Mouse (Mus musculus): ENCODE measurements around the gene Duox2.
A peak's percentile ranks its signal among the peaks of the same experiment; 100 is the strongest.
"Not testable (repeated sequence)": the region's sequence is repeated elsewhere in the genome, so short reads cannot be mapped to it uniquely, and the experiment has no call there.

The Duox2 gene

DNA sequence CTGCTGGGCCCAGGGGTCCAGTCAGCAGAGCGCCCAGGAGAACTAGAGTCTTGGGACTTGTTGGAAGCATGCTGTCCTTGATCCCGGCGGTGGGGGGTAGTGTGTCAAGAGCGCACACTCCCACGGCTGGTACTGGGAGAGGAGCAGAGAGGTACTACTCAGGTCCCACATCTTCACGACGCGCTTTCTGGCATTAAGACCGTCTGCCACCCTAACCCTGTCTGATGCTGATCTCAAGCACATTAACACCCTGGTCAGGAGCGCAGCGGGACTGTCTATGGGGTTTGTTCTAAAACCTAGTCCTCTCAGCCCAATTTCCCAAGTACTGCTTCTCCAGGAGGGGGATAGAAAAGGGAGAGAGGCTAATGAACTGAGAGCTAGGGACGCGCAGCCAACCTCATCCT lies at the start of gene Duox2:
Duox2 (minus strand) TSS at position 354 of the 404 bp plus-strand sequence.
- DNase-seq: no peak

DNA sequence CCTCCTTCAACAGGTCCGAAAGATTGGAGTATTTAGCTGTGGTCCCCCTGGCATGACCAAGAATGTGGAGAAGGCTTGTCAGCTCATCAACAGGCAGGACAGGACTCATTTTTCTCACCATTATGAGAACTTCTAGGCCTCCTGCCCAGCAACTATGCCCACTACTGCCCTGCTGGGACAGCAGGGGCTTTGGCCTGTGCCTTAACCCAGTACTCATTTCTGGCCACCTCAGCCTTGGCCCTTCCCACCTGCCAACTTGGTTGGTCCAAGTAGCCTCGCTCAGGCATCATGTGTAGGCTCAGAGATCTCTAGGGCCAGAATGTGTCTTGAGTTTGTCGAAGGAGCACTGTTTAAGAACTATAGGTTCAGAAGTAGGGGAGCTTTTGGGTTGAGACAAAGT lies 49.0 kb upstream of the Duox2 start:
- no peak for DNase-seq

DNA sequence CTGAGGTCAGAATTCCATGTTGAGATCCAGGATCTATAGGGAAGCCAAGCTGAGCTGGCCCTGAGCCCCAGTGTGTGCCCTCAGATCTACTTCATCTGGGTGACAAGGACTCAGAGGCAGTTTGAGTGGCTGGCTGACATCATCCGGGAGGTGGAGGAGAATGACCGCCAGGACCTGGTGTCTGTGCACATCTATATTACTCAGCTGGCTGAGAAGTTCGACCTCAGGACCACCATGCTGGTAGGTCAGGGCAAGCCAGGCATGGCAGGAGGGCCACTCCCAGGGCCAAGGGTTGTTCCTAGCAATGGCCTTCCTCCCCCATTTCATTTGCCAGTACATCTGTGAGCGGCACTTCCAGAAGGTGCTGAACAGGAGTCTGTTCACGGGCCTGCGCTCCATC lies 47.9 kb upstream of the Duox2 start:
- not testable (repeated sequence) for DNase-seq

DNA sequence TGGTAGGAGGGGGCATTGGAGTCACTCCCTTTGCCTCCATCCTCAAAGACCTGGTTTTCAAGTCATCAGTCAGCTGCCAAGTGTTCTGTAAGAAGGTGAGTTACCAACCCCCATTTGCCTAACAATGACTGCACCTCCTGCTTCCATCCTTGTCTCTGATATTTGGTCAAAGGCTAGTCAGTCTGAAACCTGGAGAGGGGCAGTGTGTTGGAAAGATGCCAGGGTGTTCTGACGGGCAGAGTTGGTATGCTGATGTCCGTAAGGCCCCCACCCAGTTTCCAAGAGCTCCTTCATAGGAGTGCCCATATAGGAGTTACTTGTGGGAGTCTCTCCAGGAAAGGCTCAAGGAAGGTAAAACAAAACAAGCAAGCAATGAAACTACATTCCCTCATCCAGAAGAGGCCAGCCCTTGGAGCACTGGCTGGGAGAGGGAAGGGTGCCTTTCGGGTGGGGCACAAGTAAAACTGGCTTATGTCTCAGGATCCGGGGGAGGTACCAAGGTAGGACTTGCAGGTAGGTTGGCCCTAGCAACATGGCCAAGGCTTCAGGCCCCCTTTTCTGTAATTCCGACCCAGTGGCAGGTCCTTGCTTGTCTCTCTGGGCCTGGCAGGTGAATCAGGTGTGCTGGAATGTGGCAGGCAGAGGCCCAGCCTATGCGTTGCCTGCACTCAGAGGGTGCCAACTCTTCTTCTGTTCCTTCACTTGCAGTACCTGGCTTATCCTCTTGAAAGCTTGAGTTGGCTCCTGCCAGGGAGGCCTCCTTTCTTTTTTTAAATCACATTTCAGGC lies 47.1 kb upstream of the Duox2 start:
- no peak for DNase-seq

DNA sequence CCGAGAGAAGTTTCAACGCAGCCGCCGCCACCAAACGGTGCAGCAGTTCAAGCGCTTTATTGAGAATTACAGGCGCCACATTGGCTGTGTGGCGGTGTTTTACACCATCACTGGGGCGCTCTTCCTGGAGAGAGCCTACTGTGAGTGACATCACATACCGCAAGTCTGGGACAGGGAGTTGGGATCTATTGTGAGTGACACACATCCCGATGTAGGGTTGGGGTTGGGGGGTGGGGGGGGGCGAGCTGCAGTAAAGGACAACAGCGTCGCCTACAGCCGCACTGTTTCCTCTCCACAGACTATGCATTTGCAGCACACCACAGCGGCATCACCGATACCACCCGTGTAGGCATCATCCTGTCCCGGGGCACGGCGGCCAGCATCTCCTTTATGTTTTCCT lies 39.0 kb upstream of the Duox2 start:
- no peak for DNase-seq

DNA sequence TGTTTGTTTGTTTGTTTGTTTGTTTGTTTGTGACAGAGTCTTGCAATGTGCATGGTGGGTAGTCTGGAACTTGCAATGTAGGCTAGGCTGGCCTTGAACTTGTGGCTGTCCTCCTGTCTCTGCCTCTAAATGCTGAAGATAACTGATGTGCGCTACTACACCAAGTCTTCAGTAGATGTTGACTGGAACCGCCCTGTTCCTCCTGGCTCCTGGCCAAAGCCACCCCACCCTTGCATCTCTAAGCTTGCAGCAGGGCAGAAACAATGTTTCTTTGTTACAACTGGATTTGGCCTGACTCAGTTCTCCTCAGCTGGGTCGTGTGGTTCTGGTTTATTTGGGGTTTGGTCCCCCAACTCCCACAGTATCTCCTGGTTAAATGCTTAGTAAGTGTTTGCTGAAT lies 35.9 kb upstream of the Duox2 start:
- peak; percentile 41 for DNase-seq

DNA sequence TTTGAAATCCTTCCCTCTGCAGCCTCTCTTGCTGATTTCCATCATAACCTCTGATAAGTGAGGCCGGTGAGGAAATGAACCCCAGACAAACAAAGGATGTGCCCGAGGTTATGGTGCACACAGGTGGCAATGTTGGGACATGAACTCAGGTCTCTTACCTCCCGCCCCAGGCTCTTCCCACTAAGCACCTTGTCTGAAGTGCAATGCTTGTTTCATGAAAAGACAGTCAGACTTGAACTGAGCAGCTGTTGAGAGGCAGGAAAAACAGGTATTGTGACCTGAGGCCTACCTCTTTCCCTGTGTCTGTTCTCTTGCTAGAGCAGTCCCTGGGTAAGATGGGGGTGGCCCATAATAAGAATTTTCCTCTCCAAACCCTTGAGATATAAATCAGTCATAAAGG lies 34.0 kb upstream of the Duox2 start:
- DNase-seq: no peak

DNA sequence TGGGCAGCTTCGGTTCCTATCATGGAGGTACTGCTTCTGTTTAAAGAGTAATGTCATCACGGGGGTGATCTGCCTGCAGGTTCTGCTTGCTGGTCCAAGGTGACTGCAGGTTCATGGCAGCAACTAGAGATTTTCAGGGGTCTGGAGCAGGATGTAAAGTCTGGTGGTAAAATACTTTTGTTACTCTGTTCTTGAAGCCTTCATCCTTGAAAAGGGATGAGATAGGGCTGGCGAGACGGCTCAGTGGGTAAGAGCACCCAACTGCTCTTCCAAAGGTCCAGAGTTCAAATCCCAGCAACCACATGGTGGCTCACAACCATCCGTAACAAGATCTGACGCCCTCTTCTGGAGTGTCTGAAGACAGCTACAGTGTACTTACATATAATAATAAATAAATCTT lies 32.1 kb upstream of the Duox2 start:
- not testable (repeated sequence) for DNase-seq

DNA sequence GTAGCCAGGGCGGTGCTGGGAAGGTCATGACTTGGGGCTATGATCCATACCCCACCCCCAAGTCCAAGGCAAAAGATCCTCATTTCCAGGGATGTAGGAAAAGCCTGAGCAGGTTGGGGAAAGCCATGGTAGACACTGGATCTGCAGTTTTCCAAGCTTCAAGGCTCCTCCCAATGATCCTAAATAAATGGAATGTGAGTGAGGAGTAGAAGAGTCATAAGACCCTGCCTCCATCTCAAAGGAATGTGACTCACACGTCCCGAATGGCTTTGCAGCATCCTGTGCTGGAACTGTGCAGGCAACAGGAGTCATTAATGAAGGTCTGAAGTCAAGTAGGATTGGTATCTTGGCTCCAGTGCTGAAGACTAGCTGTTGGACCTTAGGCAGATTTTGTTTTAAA lies 29.7 kb upstream of the Duox2 start:
- no peak for DNase-seq

DNA sequence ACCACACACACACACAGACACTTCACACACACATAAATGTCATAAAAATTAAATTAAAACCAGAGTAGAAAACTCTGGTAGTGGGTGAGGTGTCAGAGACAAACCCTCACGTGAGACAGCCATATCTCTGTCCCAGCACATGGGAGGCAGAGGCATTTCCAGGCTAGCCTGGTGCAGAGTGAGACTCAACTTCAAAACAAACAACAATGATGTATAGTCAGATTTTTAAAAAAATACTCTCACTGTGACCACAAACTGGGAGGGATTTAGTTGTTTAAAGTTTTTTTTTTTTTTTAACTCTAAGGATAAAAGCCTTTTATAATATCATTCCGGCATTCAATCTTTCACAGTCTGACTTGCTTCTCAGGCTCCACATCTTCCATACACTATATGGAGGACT lies 27.1 kb upstream of the Duox2 start:
- no peak for DNase-seq

DNA sequence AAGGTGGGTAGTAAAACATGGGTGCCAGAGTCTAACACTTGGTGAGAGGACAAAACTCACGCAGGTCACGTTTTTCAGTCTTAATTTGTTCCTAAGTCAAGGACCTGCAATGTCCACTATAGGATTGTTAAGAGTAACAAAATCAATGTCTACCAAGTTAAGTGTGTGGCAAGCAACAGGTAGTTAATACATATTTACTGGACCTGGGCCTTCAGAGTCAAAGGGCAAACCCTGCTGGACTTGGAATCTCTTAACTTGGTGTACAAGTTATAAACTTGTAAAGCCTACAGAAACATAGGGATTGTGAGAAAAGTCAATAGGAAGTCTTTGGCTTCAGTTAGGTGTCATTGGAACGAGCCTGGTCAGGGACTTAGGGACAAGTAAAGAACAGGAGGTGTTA lies 26.3 kb upstream of the Duox2 start:
- DNase-seq: no peak

DNA sequence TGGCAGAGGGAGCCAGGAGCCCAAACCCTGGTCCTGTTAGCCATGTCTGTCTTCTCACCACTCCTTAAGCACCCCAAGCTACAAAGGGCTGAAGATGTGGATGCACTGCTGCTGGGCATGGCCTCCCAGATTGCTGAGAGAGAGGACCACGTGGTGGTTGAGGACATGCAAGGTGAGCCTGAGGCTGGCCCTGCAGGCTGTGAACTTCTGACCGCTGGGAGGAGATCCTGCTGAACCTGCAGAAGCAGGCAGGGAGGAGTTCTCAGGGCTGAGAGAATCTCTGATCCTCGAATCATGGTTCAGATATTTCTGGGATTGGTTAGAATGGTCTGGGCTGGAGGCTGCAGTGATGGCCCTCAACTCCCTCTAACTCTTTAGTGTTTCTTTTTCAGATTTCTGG lies 25.7 kb upstream of the Duox2 start:
- DNase-seq: no peak

DNA sequence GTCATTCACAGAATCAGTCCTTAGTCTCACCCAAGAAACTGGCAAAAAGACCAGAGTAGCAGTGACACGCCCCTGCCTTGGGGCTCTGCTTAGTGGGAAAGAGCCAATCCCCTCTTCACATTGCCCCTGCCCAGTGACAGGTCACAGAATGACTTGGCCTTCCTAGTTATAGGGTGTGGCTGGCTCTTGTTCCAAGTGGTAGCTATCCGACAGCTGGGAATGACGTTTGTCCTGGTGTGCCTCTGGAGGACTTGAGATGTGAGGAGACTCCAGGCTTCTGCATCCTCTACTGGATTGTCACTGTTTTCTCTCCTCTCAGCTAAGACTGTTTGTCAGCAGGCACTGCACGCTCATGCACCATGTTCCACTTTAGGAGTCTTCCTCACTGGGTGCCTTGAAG lies 19.1 kb upstream of the Duox2 start:
- DNase-seq: no peak

DNA sequence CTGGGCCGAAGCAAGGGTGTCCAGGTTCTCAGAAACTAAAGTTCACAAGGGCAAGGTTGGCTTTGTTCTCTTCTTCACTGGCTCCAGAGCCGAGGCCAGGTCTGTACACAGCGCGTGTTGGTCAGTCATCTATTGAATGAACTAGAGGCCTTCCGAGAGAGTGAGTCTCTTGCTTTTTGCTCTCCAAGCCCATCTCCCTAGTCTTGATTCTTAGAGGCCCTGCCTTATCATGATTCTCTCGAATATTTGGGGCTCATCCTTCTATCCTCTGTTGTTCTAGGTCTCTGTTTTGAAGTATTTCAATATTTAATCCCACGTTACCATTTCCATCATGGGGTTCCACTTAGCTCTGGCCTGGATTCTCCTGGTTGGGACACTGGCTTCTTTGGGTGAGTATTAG lies 17.1 kb upstream of the Duox2 start, which contains the start of gene Duox1:
Duox1 (plus strand) TSS at position 301 of the 400 bp plus-strand sequence.
- DNase-seq: no peak

DNA sequence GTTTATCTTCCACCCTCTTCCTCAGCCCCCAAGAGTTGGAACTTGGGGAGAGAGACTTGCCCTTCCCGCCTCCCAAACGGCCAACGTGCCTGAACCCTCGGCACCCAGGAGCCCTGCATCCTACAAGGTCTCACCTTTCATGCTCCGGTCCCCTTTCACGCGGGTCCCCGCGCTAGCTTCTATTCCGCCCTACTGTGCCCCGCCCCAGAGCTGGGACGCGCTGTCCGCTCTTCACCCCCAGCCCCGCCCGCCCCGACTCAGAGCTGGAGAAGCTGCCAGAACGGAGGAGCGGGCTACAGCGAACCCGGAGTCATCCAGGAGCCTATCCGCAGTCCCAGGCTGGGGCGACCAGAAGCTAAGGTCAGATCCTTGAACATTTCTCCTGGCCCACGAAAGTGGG lies 15.3 kb upstream of the Duox2 start, which contains the start of gene Duoxa1:
Duoxa1 (minus strand) TSS at position 195 of the 400 bp plus-strand sequence.
- no peak for DNase-seq

DNA sequence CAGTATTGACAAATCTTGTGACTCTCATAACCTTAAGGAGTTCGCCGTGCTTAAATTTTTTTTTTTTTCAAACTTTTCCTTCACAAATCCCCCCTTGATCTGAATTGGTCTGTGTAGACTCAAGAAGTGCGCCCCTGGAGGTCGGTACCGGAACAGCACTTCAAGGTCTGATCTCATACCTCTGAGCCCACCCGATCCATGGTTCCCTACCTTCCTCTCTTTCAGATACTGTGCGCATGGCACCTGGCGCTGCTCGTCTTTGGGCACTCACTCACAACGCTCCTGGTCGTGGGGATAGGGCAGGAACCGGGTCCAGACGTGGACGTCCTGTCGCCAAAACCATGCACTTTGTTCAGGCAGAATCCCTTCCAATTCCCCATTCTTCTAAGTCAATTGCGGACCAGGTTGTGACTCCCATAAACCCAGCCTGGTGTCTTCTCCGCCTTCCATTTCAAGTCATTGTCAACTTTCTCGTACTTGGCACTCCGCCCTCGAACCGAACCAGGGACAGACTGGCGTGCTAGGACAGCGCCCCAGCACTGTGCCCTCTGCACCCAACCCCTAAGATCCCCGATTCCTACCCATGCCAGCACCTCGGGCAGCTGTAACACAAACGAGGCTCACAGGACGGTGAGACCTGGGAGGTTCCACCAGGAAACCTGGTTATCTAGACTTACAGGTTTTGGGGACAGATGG lies 14.6 kb upstream of the Duox2 start:
- peak; percentile 81 for DNase-seq

DNA sequence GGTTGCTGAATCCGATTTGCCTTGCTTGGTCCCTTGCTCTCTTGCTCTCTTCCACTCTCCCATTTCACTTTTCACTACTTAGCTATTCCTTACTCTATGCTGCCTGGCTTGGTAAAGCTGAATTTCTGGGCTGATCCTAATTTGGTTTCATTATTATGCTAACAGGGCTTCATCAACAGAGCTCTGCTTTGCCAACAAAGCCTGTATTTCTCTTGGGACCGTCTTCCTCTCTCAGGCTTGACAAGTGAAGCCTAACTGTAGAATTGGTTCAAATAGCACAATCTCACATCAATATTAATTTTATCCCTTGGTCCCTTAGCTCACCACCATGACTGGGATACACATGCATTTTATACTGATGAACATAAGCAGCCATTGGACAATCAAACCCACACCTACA lies 13.3 kb upstream of the Duox2 start:
- DNase-seq: no peak

DNA sequence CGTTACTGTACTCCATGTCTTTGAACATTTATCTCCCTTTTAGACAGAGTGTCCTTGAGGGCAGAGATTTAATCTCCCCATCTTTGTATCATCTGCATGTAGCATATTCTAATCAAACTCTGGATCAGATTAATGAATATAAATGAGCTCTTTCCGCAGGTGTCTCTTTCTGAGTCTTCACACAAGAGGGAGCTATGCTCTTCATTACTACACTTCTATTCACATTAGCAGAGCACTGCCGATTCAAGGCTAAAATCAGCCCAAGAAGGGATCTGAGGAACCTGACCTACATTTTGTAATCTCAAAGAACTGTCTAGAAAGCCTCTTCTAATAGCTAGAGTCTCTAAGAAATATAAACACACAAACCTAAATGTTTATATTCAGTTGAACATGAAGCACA lies 11.4 kb upstream of the Duox2 start:
- DNase-seq: no peak

DNA sequence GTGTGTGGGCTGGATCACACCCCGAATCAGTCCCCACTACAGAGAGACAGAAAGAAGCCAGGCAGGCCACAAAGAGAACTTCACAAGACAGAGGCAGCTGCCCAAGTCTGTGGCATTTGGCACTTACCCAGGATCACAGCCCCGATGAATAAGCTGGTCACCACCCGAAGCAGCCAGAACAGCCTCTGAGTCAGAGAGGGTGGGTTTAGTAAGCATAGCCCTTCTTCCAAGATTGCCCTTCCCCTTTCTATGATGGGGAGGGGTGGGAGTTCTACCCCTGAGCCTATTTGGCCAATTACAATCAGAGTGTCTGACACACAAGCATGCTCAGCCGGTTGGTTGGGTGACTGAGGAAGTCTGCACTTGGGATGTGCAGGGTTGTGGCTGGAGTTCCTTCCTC lies 7.9 kb upstream of the Duox2 start:
- no peak for DNase-seq

DNA sequence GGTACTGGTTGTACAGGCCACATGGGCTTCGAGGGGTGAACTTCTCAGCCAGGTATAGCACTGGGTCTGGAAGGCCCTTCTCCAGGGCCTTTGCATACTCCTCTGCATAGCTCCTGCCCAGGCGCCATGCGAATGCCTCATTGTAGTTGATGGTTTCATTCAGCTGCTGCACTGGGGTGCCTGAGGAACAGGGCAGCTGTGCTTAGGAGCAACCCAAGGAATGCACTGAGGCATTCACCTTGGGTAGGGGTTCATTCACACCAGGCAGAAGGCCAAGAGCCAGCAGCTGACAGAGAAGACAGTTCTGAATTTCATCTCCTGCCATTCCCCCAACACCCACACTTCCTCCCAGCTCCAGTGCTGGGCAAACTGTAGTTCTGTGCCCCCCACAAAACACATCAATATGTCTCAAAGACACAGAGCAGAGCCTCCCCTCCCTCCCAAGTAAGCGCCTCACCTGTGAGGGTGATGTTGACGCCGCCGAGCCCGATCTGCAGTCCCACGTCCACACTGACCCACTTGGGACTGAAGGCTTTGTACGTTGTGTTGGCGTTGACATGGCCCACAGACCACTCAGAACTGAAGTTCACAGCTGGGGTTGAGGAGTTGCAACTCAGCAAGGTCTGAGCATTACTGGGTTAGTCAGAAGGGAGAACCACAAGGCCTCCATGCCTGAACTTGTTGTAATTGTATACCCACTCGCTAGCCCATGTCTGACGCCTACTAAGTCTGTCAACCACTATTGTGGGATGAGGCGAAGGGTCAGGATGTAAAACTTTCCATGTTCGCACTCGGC lies 7.0 kb upstream of the Duox2 start:
- no peak for DNase-seq

DNA sequence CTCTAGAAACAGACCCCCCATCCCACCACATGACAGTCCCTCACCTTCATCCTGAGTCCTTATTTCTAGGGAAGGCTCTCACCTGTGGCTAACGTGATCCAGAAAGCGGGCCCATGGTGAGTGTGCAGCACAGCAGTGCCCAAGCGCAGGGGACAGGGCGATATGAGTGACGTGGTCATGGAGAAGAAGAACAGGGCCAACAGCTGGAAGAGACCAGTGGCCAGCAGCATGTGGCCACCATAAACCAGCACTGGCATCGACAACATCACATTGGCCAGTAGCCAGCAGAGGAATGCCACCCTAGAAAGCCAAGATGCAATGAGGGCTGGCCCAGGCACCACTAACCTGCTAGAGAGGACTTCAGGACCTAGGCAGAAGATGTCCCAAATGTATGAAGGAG lies 6.3 kb upstream of the Duox2 start:
- no peak for DNase-seq

DNA sequence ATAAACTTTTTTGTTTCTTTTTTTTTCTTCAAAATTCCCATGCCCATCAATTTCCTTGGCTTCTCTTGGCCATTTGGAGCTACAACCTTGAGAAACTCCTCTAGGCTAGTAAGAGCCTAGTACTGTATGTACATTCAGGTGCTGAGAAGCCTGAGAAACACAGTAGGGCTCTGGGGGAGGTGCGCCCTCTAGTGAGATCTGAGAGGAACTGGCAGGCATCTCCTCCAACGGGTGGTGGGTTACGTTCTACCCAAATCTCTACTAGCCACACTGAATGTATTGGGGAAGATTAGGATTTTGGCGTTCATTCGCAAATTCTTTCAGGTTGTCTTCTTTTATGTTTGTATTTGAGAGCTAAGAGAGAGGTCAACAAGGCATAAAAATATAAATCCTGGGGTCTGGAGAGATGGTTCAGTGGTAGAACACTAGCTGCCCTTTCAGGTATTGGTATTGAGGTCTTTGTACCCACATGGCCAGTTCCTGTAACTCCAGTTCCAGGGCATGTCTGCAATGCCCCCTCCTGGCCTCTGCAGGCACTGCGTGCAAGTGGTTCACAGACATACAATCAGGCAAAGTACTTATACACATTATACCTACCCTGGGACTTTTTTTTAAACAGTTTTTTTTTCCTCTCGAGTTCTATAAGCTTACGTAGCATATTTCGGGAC lies 4.5 kb upstream of the Duox2 start:
- DNase-seq: peak; percentile 76
